Mouse (Mus musculus) forebrain, embryonic 12.5 days (tissue): ENCODE data around the gene Atg4a. TPM values are rescaled to one million over a fixed set of nuclear protein-coding genes. Genes with fewer than 3 reads are reported as not detected.

Experiments used
- ATAC-seq: fragments of 200-750 bp; cut with Nextera tagmentation; 2 replicates; pipeline ENCODE4 v1.8.0; 2017; ENCODE audit warnings: moderate TSS enrichment; ENCODE audit not compliant: low FRiP score
- H3K27ac ChIP-seq: fragments of 300-500 bp; sonication (generic); 2 replicates; pipeline ENCODE4 v1.5.1; 2016; ENCODE audit warnings: mild to moderate bottlenecking
- H3K27me3 ChIP-seq: fragments of 300-500 bp; sonication (generic); 2 replicates; pipeline ENCODE4 v1.6.1; 2016; ENCODE audit warnings: mild to moderate bottlenecking
- H3K36me3 ChIP-seq: fragments of 300-500 bp; sonication (generic); replicated peaks from 2 replicates; pipeline ENCODE4 v1.6.1; 2016; ENCODE audit warnings: mild to moderate bottlenecking
- H3K4me1 ChIP-seq: fragments of 300-500 bp; sonication (generic); 2 replicates; pipeline ENCODE4 v1.6.1; 2016
- H3K4me2 ChIP-seq: fragments of 300-500 bp; sonication (generic); 2 replicates; pipeline ENCODE4 v1.6.1; 2016; ENCODE audit warnings: mild to moderate bottlenecking, moderate library complexity
- H3K4me3 ChIP-seq: fragments of 300-500 bp; sonication (generic); replicated peaks from 2 replicates; pipeline ENCODE4 v1.5.1; 2016; ENCODE audit warnings: mild to moderate bottlenecking
- H3K9ac ChIP-seq: fragments of 300-500 bp; sonication (generic); 2 replicates; pipeline ENCODE4 v1.6.1; 2016; ENCODE audit warnings: mild to moderate bottlenecking
- H3K9me3 ChIP-seq: fragments of 300-500 bp; sonication (generic); 2 replicates; pipeline ENCODE4 v1.6.1; 2016
- WGBS: fragments of 180-500 bp; shearing (Covaris S2); methylation state at CpG from one replicate; pipeline ENCODE4 v1.1.7; 2016; 5-methylcytosine and 5-hydroxymethylcytosine counted together
- polyA plus RNA-seq: library from polyadenylated mRNA; unstranded; fragments of >200 nt; fragmentation: Nextera tagmentation; extraction: Ambion mirVana; gene quantifications from 2 replicates; pipeline ENCODE4 v1.2.1, GENCODE M21; 2016

Atg4a gene
- polyA plus RNA-seq, 1 experiment from 2014 or later, result 12.3 TPM

DNA sequence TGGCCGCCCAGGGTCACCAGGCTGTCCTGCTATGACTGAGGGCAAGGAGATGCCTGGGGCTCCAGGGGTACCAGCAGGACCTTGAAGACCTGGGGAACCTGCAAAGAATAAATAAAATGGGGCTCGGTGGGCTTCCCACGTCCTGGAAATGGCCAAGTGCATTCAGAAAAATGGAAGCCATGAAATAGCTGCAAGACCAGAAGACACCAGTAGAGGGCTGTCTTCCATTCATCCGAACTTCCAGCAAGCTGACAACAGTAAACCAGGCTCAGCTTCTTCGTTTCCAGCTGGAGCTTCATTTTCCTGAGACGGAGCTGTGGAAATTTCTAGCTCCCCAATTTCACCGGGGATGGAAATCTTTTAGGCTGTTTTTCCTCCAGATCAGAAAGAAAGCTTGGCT, 218.6 kb downstream of the Atg4a start:
- H3K9ac ChIP-seq, result no peak overlapping the region
- WGBS, result 37% methylated on average over 7 of the region's 7 CpGs
- H3K4me2 ChIP-seq, result no peak overlapping the region
- no peaks in the 10 kb centered on the region for H3K36me3 ChIP-seq
- H3K4me1 ChIP-seq, result no peaks in the 10 kb centered on the region
- H3K4me3 ChIP-seq, result no peak overlapping the region
- ATAC-seq, result no peak
- H3K27me3 ChIP-seq, result peaks cover 51% of the 10 kb centered on the region
- H3K27ac ChIP-seq, result no peak overlapping the region
- no peaks in the 10 kb centered on the region for H3K9me3 ChIP-seq

DNA sequence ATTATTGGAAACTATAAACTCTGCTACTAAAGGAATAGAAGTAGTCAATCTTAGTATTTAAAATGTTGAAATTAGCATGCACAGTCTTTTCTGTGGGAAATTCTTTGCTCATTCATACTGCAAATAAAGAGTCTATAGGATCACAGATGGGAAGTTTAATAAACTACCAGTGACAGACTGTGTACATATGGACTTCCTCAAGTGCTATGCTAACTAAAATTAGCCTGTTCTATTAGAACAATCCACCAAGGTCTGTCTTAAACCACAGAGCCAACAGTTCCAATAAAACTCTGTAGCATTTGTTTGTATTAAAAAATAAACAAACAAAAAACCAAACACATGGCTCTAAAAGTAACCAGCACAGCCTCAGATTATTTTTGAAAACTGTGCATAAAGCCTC, 238.3 kb downstream of the Atg4a start:
- peaks cover 63% of the 10 kb centered on the region for H3K27me3 ChIP-seq
- no peaks in the 10 kb centered on the region for H3K9me3 ChIP-seq
- no peak for ATAC-seq
- H3K36me3 ChIP-seq, result no peaks in the 10 kb centered on the region
- H3K4me2 ChIP-seq, result no peak overlapping the region
- H3K9ac ChIP-seq, result no peak overlapping the region
- no peak overlapping the region for H3K27ac ChIP-seq
- no peaks in the 10 kb centered on the region for H3K4me1 ChIP-seq
- H3K4me3 ChIP-seq, result no peak overlapping the region

DNA sequence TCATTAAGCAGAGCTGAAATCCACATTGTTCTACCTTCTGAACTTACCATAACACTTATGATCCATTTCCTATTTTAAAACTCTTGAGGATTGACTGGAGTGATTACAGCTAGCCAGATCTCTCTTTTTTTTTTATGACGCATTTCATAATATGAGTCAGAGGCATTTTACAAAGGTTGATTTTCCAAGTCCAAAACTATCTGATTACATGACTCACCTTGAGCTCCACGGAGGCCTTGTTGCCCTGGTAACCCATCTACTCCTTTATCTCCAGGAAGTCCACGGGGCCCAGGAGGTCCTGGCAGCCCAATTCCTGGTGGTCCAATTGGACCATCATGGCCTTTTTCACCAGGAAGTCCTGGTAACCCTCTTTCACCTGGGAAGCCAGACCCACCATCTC, 242.3 kb downstream of the Atg4a start:
- H3K36me3 ChIP-seq, result no peaks in the 10 kb centered on the region
- H3K9me3 ChIP-seq, result no peaks in the 10 kb centered on the region
- no peak overlapping the region for H3K4me3 ChIP-seq
- no peaks in the 10 kb centered on the region for H3K4me1 ChIP-seq
- 79% methylated on average over 3 of the region's 3 CpGs for WGBS
- H3K4me2 ChIP-seq, result no peak overlapping the region
- no peak for ATAC-seq
- H3K9ac ChIP-seq, result no peak overlapping the region
- H3K27me3 ChIP-seq, result peaks cover 54% of the 10 kb centered on the region
- no peak overlapping the region for H3K27ac ChIP-seq

DNA sequence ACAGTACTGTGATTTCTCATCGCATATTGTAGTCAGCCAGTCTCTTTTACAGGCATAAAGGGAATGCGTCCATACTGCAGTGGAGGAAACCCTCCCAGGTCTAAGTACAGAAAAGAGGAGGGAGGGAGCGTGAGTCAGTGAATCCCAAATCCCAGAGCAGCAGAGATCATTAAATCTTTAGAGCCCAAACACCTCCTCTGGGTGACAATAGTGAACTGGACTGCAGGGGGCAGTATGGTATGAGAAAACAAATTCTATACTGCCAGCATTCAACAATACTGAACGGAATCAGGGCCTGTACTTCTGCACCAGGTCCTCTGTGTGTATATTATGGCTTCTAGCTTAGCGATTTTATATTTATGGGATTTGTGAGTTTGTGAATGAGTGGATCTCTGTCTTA, 256.1 kb downstream of the Atg4a start:
- 38% methylated on average over 5 of the region's 5 CpGs for WGBS
- Histone ChIP-seq H3K9ac (no peak overlapping the region), H3K9me3 (no peaks in the 10 kb centered on the region), H3K4me1 (no peaks in the 10 kb centered on the region), H3K36me3 (no peaks in the 10 kb centered on the region), H3K4me2 (no peak overlapping the region), H3K27ac (no peak overlapping the region), H3K4me3 (no peak overlapping the region), H3K27me3 (peaks cover 43% of the 10 kb centered on the region)
- ATAC-seq, result no peak

Other genes with a start within 250 kb of the Atg4a start
- not detected in 2 replicates for gene Tex13b, start 143.5 kb upstream of the Atg4a start, polyA plus RNA-seq
- gene Vsig1, start 49.3 kb upstream of the Atg4a start, polyA plus RNA-seq, result not detected in 2 replicates
- gene Psmd10, start 179 bp upstream of the Atg4a start, polyA plus RNA-seq, result 39.4 and 41.1 TPM in 2 replicates